Mouse (Mus musculus): ENCODE data around the gene Abi3bp.

The Abi3bp gene

GRCm38 (mm10) chr16:56502134-56502533 is 24.5 kb downstream of the Abi3bp start:
- in situ Hi-C loops (cut with MboI; ENCODE audit: unreplicated experiment in 2 of 2), result no loop called here

GRCm38 (mm10) chr16:56503941-56504340 is 26.3 kb downstream of the Abi3bp start:
- in situ Hi-C loops (cut with MboI; ENCODE audit: unreplicated experiment in 2 of 2), result no loop called here

GRCm38 (mm10) chr16:56518024-56518423 is 40.3 kb downstream of the Abi3bp start:
- in situ Hi-C loops (cut with MboI; ENCODE audit: unreplicated experiment in 2 of 2), result no loop called here

GRCm38 (mm10) chr16:56524359-56524758 is 46.7 kb downstream of the Abi3bp start:
- in situ Hi-C loops (cut with MboI; ENCODE audit: unreplicated experiment in 2 of 2), result no loop called here

- in situ Hi-C loops (cut with MboI; ENCODE audit: unreplicated experiment in 2 of 2), result no loop called here
Measured at GRCm38 (mm10) chr16:56526482-56526881, 48.8 kb downstream of the Abi3bp start.

GRCm38 (mm10) chr16:56528079-56528688 is 50.5 kb downstream of the Abi3bp start:
- in situ Hi-C loops (cut with MboI; ENCODE audit: unreplicated experiment in 2 of 2), result no loop called here

GRCm38 (mm10) chr16:56579536-56579935 is 101.9 kb downstream of the Abi3bp start:
- in situ Hi-C loops (cut with MboI; ENCODE audit: unreplicated experiment in 2 of 2), result no loop called here

GRCm38 (mm10) chr16:56593581-56593980 is 115.9 kb downstream of the Abi3bp start:
- in situ Hi-C loops (cut with MboI; ENCODE audit: unreplicated experiment in 2 of 2), result no loop called here

- in situ Hi-C loops (cut with MboI; ENCODE audit: unreplicated experiment in 2 of 2), result no loop called here
Measured at GRCm38 (mm10) chr16:56594866-56595265, 117.2 kb downstream of the Abi3bp start.

- in situ Hi-C loops (cut with MboI; ENCODE audit: unreplicated experiment in 2 of 2), result no loop called here
Measured at GRCm38 (mm10) chr16:56598427-56598826, 120.7 kb downstream of the Abi3bp start.

GRCm38 (mm10) chr16:56602394-56602793 is 124.7 kb downstream of the Abi3bp start:
- in situ Hi-C loops (cut with MboI; ENCODE audit: unreplicated experiment in 2 of 2), result no loop called here

GRCm38 (mm10) chr16:56610572-56610971 is 132.9 kb downstream of the Abi3bp start:
- in situ Hi-C loops (cut with MboI; ENCODE audit: unreplicated experiment in 2 of 2), result no loop called here

- in situ Hi-C loops (cut with MboI; ENCODE audit: unreplicated experiment in 2 of 2), result no loop called here
Measured at GRCm38 (mm10) chr16:56611096-56611867, 133.6 kb downstream of the Abi3bp start.

GRCm38 (mm10) chr16:56638544-56638943 is 160.9 kb downstream of the Abi3bp start:
- in situ Hi-C loops (cut with MboI; ENCODE audit: unreplicated experiment in 2 of 2), result no loop called here

GRCm38 (mm10) chr16:56645251-56645650 is 167.6 kb downstream of the Abi3bp start:
- in situ Hi-C loops (cut with MboI; ENCODE audit: unreplicated experiment in 2 of 2), result no loop called here

GRCm38 (mm10) chr16:56646382-56647172 is 168.9 kb downstream of the Abi3bp start:
- in situ Hi-C loops (cut with MboI; ENCODE audit: unreplicated experiment in 2 of 2), result no loop called here

GRCm38 (mm10) chr16:56655193-56655910 is 177.7 kb downstream of the Abi3bp start:
- in situ Hi-C loops (cut with MboI; ENCODE audit: unreplicated experiment in 2 of 2), result no loop called here

GRCm38 (mm10) chr16:56658866-56659265 is 181.2 kb downstream of the Abi3bp start:
- in situ Hi-C loops (cut with MboI; ENCODE audit: unreplicated experiment in 2 of 2), result no loop called here

- in situ Hi-C loops (cut with MboI; ENCODE audit: unreplicated experiment in 2 of 2), result no loop called here
Measured at GRCm38 (mm10) chr16:56669520-56669919, 191.8 kb downstream of the Abi3bp start.

- in situ Hi-C loops (cut with MboI; ENCODE audit: unreplicated experiment in 2 of 2), result no loop called here
Measured at GRCm38 (mm10) chr16:56670941-56671340, 193.3 kb downstream of the Abi3bp start.

- in situ Hi-C loops (cut with MboI; ENCODE audit: unreplicated experiment in 2 of 2), result no loop called here
Measured at GRCm38 (mm10) chr16:56673420-56673819, 195.7 kb downstream of the Abi3bp start.
